Mouse (Mus musculus) intestine, embryonic 15.5 days (tissue): ENCODE measurements around the gene Dgkg. TPM values are rescaled to one million over a fixed set of nuclear protein-coding genes. Genes with fewer than 3 reads are reported as not detected.

Source experiments
- ATAC-seq: fragments of 200-750 bp; cut with Nextera tagmentation; 2 replicates; pipeline ENCODE4 v1.8.0; 2017; ENCODE audit warnings: moderate TSS enrichment, moderate library complexity
- H3K27ac ChIP-seq: fragments of 300-500 bp; sonication (generic); 2 replicates; pipeline ENCODE4 v1.5.1; 2015; ENCODE audit warnings: mild to moderate bottlenecking, inconsistent platforms
- H3K27me3 ChIP-seq: fragments of 300-500 bp; sonication (generic); replicated peaks from 2 replicates; pipeline ENCODE4 v1.6.1; 2015; ENCODE audit warnings: inconsistent platforms
- H3K36me3 ChIP-seq: fragments of 300-500 bp; sonication (generic); 2 replicates; pipeline ENCODE4 v1.6.1; 2015; ENCODE audit warnings: inconsistent platforms
- H3K4me1 ChIP-seq: fragments of 300-500 bp; sonication (generic); replicated peaks from 2 replicates; pipeline ENCODE4 v1.6.1; 2015; ENCODE audit warnings: inconsistent platforms
- H3K4me2 ChIP-seq: fragments of 300-500 bp; sonication (generic); replicated peaks from 2 replicates; pipeline ENCODE4 v1.6.1; 2015; ENCODE audit warnings: mild to moderate bottlenecking, inconsistent platforms
- H3K4me3 ChIP-seq: fragments of 300-500 bp; sonication (generic); replicated peaks from 2 replicates; pipeline ENCODE4 v1.5.1; 2015; ENCODE audit warnings: inconsistent platforms
- H3K9ac ChIP-seq: fragments of 300-500 bp; sonication (generic); 2 replicates; pipeline ENCODE4 v1.6.1; 2015; ENCODE audit warnings: inconsistent platforms
- H3K9me3 ChIP-seq: fragments of 300-500 bp; sonication (generic); 2 replicates; pipeline ENCODE4 v1.6.1; 2016; ENCODE audit warnings: inconsistent platforms
- WGBS: fragments of 180-500 bp; shearing (Covaris S2); methylation state at CpG from one replicate; pipeline ENCODE4 v1.1.7; 2015; 5-methylcytosine and 5-hydroxymethylcytosine counted together
- polyA plus RNA-seq: library from polyadenylated mRNA; unstranded; fragments of >200 nt; fragmentation: Nextera tagmentation; extraction: Ambion mirVana; gene quantifications from 2 replicates; pipeline ENCODE4 v1.2.1, GENCODE M21; 2015

Dgkg gene
- polyA plus RNA-seq, 1 experiment from 2014 or later = 3.8 TPM

DNA sequence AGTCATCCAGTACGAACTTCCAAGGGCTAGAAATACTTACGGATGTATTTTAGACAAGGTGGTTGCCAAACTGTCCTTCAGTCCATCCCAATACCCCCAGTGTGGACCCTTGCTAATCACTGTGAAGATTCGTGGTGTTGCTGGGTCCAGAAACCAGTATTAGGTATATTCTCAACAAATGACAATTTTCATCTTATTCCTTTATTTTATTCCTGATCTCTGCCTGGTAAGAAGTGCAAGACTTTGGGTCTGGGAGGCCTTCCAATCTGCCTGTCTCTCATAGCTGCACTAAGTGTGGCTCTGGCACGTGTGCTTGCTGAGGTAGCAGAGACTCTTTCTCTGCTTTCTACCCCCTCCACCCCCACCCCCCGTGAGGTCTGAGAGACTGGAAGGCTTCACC, 156.5 kb downstream of the Dgkg start:
- H3K36me3 ChIP-seq = no peaks in the 10 kb centered on the region
- H3K27me3 ChIP-seq = no peaks in the 10 kb centered on the region; the same call in 1 of the 2 replicates
- H3K4me2 ChIP-seq = no peak overlapping the region
- no peak overlapping the region for H3K9ac ChIP-seq
- H3K9me3 ChIP-seq = no peaks in the 10 kb centered on the region
- H3K4me1 ChIP-seq = peaks cover 15% of the 10 kb centered on the region; the same call in 1 of the 2 replicates
- 80% methylated on average over 5 of the region's 5 CpGs for WGBS
- ATAC-seq = no peak
- H3K4me3 ChIP-seq = no peak overlapping the region
- H3K27ac ChIP-seq = no peak overlapping the region

DNA sequence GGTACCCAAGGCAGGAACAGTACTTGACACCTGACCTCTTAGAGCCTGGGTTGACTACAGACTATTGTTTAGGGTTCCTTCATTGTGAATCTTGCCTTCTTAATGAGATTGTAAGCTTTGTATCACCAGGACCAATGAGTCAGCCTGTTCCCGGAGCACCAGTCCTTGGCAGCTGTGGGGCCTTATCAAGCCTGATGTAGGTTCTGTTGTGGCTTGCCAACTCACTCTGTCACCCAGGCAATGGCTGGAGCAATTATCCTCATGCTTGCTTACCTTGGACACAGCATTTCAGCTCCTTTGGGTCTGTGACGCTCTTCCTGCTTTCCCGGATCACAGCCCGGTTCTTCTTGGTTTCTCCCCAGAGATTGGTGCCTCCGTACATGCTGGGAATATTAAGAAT, 157.1 kb downstream of the Dgkg start:
- Histone ChIP-seq H3K36me3 (no peaks in the 10 kb centered on the region), H3K9ac (no peak overlapping the region), H3K4me1 (peaks cover 13% of the 10 kb centered on the region; the same call in 1 of the 2 replicates), H3K9me3 (no peaks in the 10 kb centered on the region), H3K4me3 (no peak overlapping the region), H3K27me3 (no peaks in the 10 kb centered on the region; the same call in 1 of the 2 replicates), H3K4me2 (no peak overlapping the region), H3K27ac (no peak overlapping the region)
- no peak for ATAC-seq
- 95% methylated on average over 5 of the region's 5 CpGs for WGBS

DNA sequence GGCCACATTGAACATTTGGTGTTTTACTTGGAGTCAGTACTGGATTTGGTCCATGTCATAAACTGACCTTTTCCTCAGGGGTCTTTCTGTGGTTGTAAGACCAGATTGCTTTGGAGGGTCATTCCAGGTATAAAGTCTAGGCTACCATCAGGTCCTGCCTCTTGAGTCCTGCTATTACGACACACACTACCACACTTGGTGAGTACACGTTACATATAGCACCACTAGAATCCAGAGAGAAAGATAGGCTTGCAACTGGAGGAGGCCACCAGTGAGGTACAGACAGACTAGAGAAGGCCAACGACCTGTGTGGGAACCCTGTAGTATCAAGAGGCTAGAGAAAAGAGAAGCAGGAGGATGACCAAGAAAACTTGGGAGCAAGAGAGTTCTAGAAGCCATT, 157.6 kb downstream of the Dgkg start:
- H3K4me2 ChIP-seq = no peak overlapping the region
- no peaks in the 10 kb centered on the region for H3K36me3 ChIP-seq
- H3K27ac ChIP-seq = no peak overlapping the region
- H3K4me3 ChIP-seq = no peak overlapping the region
- H3K9ac ChIP-seq = no peak overlapping the region
- 92% methylated on average over 3 of the region's 3 CpGs for WGBS
- H3K27me3 ChIP-seq = no peaks in the 10 kb centered on the region; the same call in 1 of the 2 replicates
- no peak for ATAC-seq
- H3K4me1 ChIP-seq = peaks cover 8% of the 10 kb centered on the region; the same call in 1 of the 2 replicates
- H3K9me3 ChIP-seq = no peaks in the 10 kb centered on the region

DNA sequence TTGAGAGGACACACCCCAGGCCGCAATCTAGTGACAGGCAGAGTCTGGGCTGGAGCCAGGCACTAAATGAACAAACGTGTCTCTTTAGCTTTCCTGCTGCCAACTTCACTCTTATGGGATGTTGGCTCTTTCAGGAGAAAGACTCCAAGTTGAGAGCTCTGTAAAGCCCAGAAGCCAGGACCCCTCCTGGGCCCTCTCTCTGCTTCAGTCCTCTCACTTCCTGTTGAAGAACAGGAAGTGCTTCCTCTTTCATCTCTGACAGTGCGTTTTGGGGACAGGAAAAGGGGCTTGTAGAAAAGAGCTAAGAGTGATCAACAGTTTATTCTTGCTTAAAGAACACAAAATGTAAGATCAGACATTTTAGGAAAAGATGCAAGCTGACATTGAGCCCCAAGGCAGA, 159.0 kb downstream of the Dgkg start:
- no peaks in the 10 kb centered on the region for H3K36me3 ChIP-seq
- H3K4me2 ChIP-seq = no peak overlapping the region
- H3K27ac ChIP-seq = no peak overlapping the region
- H3K4me1 ChIP-seq = 0 out of 2 replicates have a peak, but pooled peaks cover 3% of the 10 kb centered on the region
- no peaks in the 10 kb centered on the region for H3K9me3 ChIP-seq
- no peak for ATAC-seq
- 58% methylated on average over 3 of the region's 3 CpGs for WGBS
- no peak overlapping the region for H3K9ac ChIP-seq
- H3K4me3 ChIP-seq = no peak overlapping the region
- no peaks in the 10 kb centered on the region; the same call in 1 of the 2 replicates for H3K27me3 ChIP-seq

DNA sequence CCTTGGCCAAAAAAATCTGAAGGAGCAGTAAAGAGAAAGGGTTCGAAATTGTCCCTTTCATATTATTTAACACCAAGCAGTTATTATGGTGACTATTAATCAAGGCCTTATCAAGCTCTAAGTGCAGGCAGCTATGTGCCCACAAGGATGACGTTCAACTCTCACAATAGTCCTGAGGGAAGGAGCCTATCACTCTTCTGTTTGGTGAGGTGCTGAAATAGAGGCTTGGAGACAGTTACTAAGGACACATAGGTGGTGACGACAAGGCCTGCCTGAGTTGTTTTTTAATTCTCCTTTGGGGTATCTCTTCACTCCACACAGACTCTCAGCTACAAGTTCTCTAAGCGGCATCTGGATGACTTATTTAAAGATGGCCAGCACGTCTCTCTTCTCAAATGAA, 161.8 kb downstream of the Dgkg start:
- no peaks in the 10 kb centered on the region; the same call in 1 of the 2 replicates for H3K27me3 ChIP-seq
- no peaks in the 10 kb centered on the region for H3K36me3 ChIP-seq
- ATAC-seq = no peak
- H3K4me3 ChIP-seq = no peak overlapping the region
- H3K9ac ChIP-seq = no peak overlapping the region
- 0 out of 2 replicates have a peak, but pooled peaks cover 3% of the 10 kb centered on the region for H3K4me1 ChIP-seq
- H3K9me3 ChIP-seq = no peaks in the 10 kb centered on the region
- H3K27ac ChIP-seq = no peak overlapping the region
- WGBS = 75% methylated on average over 5 of the region's 5 CpGs
- no peak overlapping the region for H3K4me2 ChIP-seq

DNA sequence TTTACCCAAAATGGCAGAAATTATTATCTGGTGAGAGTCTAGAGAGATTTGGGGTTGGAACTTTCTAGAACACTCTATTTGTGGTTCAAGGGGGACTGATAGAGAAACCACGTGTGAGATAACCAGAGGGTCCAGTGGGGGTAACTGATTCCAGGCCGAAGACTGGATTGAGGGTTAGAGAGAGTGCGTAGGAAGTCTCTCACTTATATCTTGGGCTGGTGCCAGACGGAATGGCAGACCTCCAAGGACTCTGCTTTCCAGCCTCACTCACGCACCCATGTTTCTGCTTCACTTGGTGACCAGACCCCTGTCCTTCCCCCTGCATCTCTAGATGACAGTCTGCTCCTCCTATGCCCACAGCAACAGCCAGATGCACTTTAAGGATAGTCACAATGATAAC, 162.2 kb downstream of the Dgkg start:
- Histone ChIP-seq H3K4me2 (no peak overlapping the region), H3K27ac (no peak overlapping the region), H3K36me3 (no peaks in the 10 kb centered on the region), H3K9me3 (no peaks in the 10 kb centered on the region), H3K9ac (no peak overlapping the region), H3K4me1 (0 out of 2 replicates have a peak, but pooled peaks cover 3% of the 10 kb centered on the region), H3K27me3 (no peaks in the 10 kb centered on the region; the same call in 1 of the 2 replicates), H3K4me3 (no peak overlapping the region)
- no peak for ATAC-seq
- WGBS = 53% methylated on average over 5 of the region's 5 CpGs

DNA sequence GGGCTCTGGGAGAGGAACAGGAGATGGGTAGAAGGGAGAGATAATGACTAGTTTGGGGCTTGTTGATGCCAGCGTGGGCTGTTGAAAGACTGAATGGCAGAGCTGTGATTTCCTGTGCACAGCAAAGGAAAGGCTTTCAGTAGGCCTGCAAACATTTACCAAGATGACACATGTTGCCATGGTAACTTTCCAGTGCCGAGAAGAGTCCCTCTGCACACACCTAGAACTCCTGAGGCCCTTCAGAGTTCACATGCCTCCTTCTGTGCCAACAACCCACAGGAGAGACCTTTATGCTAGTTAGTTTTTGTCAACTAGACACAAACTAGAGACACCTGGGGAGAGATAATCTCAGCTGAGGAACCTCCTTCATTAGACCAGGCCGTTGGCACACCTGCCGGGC, 163.6 kb downstream of the Dgkg start:
- Histone ChIP-seq H3K9me3 (no peaks in the 10 kb centered on the region), H3K4me2 (no peak overlapping the region), H3K9ac (no peak overlapping the region), H3K27me3 (no peaks in the 10 kb centered on the region; the same call in 1 of the 2 replicates), H3K4me3 (no peak overlapping the region), H3K4me1 (0 out of 2 replicates have a peak, but pooled peaks cover 3% of the 10 kb centered on the region), H3K36me3 (no peaks in the 10 kb centered on the region), H3K27ac (no peak overlapping the region)
- ATAC-seq = no peak
- WGBS = 64% methylated on average over 4 of the region's 4 CpGs

DNA sequence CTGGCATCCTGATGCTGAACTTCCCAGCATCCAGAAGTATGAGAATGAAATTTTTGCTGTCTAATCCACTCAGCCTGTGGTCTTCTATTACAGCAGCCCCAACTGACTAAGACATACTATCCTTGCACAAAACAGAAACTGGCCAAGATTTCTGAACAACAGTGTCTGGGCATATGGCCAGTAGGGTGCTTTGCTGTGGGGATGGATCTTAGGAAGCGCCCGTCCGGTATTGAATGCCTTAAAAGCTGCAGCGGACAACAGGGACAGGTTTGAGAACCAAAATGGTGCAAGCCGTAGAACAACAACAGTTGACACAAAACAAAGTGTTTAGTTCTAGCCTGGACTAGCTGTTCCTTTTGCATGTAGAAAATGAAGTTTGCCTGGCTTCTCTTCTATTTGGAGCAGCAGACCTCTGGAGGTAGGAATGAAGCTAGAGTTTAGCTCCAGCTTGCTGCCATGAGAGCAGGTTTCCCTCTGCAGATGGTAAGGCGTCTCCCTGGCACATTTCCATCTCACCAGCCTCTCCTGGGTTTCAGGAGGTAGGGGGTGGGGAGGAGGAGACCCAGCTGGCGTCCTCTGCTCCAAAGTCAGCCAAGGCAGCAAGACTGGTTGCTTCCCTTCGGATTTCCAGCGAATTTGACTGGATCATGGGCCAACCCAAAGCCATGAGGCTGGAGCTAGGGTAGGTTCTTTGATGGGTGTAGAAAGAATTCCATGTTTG, 165.4 kb downstream of the Dgkg start:
- H3K4me2 ChIP-seq = no peak overlapping the region
- H3K9ac ChIP-seq = no peak overlapping the region
- no peaks in the 10 kb centered on the region for H3K9me3 ChIP-seq
- H3K27ac ChIP-seq = no peak overlapping the region
- H3K36me3 ChIP-seq = no peaks in the 10 kb centered on the region
- no peaks in the 10 kb centered on the region for H3K4me1 ChIP-seq
- no peak overlapping the region for H3K4me3 ChIP-seq
- no peaks in the 10 kb centered on the region; the same call in 1 of the 2 replicates for H3K27me3 ChIP-seq
- 83% methylated on average over 9 of the region's 9 CpGs for WGBS
- no peak for ATAC-seq

DNA sequence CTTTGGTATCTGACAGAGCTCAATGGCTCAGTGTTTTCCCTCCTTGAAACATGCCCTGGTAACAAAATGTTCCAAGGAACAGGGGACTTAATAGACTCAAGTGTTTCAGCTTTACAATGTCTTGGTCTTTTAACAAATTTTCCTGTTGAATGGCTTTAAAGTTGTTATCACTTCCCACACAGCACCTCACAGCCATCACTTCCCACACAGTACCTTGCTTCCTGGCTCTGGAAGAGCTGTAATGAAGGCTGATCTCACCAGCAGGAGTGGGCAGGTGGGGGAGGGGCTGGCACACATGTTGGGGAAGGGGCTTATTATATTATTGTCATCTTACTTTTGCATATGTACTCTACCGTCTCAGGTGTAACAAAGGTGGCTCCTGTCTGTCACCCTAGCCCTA, 173.1 kb downstream of the Dgkg start:
- Histone ChIP-seq H3K4me1 (no peaks in the 10 kb centered on the region), H3K27me3 (no peaks in the 10 kb centered on the region), H3K9me3 (no peaks in the 10 kb centered on the region), H3K4me2 (no peak overlapping the region), H3K9ac (no peak overlapping the region), H3K36me3 (no peaks in the 10 kb centered on the region), H3K4me3 (no peak overlapping the region), H3K27ac (no peak overlapping the region)
- WGBS = 77% methylated on average over 1 of the region's 1 CpGs
- ATAC-seq = no peak

DNA sequence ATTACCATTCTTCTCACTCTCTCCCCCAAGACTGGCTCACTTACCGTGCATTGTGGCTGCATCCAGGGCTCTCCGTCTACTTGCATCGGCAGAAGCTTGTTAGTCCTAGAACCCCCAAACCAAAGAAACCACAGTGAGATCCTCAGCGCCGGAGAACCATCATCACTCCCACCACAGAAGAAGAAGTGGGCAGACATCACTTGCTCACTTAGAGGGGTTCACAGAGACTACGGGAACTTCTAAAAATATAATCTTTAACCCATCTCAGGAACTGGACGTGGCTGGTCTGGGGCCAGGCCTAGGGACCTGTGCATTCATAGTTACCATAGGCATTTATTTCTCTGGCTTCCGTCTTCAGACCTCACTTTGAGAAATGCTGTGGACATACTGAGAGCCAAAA, 177.7 kb downstream of the Dgkg start:
- no peak overlapping the region for H3K9ac ChIP-seq
- H3K4me2 ChIP-seq = no peak overlapping the region
- WGBS = 92% methylated on average over 8 of the region's 8 CpGs
- no peaks in the 10 kb centered on the region for H3K9me3 ChIP-seq
- no peaks in the 10 kb centered on the region for H3K4me1 ChIP-seq
- H3K27me3 ChIP-seq = no peaks in the 10 kb centered on the region
- ATAC-seq = no peak
- no peak overlapping the region for H3K4me3 ChIP-seq
- no peaks in the 10 kb centered on the region for H3K36me3 ChIP-seq
- H3K27ac ChIP-seq = no peak overlapping the region

DNA sequence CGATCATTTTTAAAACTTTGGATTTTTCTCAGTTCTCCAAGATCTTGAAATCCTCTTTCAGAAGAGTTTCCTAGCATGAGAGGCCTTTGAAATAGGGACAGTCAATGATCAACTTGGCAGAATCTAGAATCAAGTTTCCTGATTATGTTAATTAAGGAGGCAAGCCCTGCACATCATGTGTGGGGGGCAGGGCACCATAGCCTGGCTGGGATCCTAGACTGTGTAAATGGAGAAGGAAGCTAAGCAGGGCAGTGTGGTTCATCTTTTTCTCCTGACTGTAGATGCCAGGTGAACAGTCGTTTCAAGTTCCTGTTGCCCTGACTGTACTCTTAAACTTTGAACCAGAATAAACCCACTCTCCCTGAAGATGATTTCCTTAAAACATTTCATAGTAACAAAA, 185.3 kb downstream of the Dgkg start:
- 73% methylated on average over 2 of the region's 2 CpGs for WGBS

DNA sequence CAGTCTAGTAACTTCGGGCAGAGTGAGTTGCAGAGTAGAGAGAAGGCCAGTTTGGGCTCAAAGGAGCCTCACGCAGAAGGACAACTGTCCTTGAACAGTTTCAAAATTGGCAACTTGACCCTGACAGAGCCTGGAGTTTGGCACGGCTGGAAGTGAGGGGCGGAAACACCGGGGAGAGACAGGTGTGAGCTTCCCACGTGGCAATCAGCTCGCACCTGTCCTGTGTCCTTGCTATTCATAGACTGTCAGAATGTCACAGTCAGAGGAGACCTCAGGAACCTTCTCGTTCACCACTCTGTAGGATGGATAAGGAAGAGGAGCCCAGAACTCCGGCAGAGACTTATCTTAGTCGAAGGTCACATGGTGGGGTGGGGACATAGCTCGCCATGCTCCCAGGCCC, 187.6 kb downstream of the Dgkg start:
- Histone ChIP-seq H3K9me3 (no peaks in the 10 kb centered on the region), H3K4me1 (no peaks in the 10 kb centered on the region), H3K36me3 (no peaks in the 10 kb centered on the region), H3K27me3 (no peaks in the 10 kb centered on the region), H3K4me3 (no peak overlapping the region), H3K4me2 (no peak overlapping the region), H3K27ac (no peak overlapping the region), H3K9ac (no peak overlapping the region)
- ATAC-seq = peak; percentile 51
- 75% methylated on average over 11 of the region's 11 CpGs for WGBS

More for the DNA sequence above, 185.3 kb downstream of the Dgkg start:
- H3K9ac ChIP-seq = no peak overlapping the region
- H3K27ac ChIP-seq = no peak overlapping the region
- no peaks in the 10 kb centered on the region for H3K4me1 ChIP-seq
- H3K4me2 ChIP-seq = no peak overlapping the region
- H3K9me3 ChIP-seq = no peaks in the 10 kb centered on the region
- H3K4me3 ChIP-seq = no peak overlapping the region
- no peaks in the 10 kb centered on the region for H3K36me3 ChIP-seq
- ATAC-seq = no peak
- H3K27me3 ChIP-seq = no peaks in the 10 kb centered on the region

DNA sequence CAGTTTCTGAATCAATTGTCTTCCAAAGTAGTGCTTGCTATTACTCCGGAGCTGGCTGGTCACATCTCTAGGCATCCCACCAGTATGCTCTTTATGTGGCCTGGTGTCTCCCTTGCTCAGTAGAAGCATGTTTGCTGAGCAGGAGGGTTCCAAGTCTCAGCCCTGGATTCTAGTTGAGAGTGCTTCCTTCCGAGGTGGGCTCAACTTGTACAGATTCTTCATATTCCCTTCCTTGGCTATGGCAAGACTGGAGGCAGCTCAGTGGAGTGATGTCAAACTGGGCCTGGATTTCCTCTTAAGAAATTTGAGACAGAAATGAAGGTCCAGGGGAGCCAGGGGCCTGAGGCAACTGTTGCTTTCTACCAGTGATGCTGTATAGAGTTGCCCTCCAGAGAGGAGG, 189.9 kb downstream of the Dgkg start:
- H3K9me3 ChIP-seq = no peaks in the 10 kb centered on the region
- no peak overlapping the region for H3K4me2 ChIP-seq
- H3K27me3 ChIP-seq = no peaks in the 10 kb centered on the region
- H3K9ac ChIP-seq = no peak overlapping the region
- no peaks in the 10 kb centered on the region for H3K36me3 ChIP-seq
- no peak overlapping the region for H3K27ac ChIP-seq
- WGBS = 86% methylated on average over 2 of the region's 2 CpGs
- H3K4me3 ChIP-seq = no peak overlapping the region
- H3K4me1 ChIP-seq = no peaks in the 10 kb centered on the region
- no peak for ATAC-seq
